In genomic region chr2:181537444-181538047, GRCm38 (mm10) we compare ENCODE assay signal across 9 mouse cellular contexts. TPM values are rescaled to one million over a fixed set of nuclear protein-coding genes. Genes with fewer than 3 reads are reported as not detected.
DNase-seq lines count a peak whose midpoint lies in the region; ATAC-seq and TF ChIP-seq lines count a peak whose summit lies in the region.
"Had no signal": no experiment of that assay in that cellular context is flagged by ENCODE, and none has a peak within 500 bp of the region (broad histone marks: within the 10 kb centered on the region; RNA-seq: fewer than 3 reads in every experiment).

No protein-coding gene starts in this region.

- H3K27ac ChIP-seq in liver, embryonic 14.5 days = peak overlapping the region; percentile 7; the same call in 1 of the 2 replicates

- no peak overlapping the region for H3K4me3 ChIP-seq in liver, embryonic 14.5 days (ENCODE audit: insufficient read depth in 1 of 2, low read depth in 2 of 2, low read length in 2 of 2)

- peak; percentile 31 for DNase-seq in cerebellum, adult 18-20 months
- DNase-seq in cerebellum, postnatal 36 days = no peak
- peak; percentile 17 to 33 for DNase-seq in heart, adult 9 months (ENCODE audit: low spot score in 2 of 2)
- DNase-seq in layer of hippocampus, adult 11-12 months (ENCODE audit: low spot score) = peak; percentile 62
- no peak for DNase-seq in liver, embryonic 14.5 days (ENCODE audit: low read depth in 3 of 3, low spot score in 3 of 3)
- DNase-seq in naive thymus-derived CD4-positive, alpha-beta T cell, adult 2 months (ENCODE audit: low read depth) = peak; percentile 20
- DNase-seq in Muller cell, postnatal 12 days (ENCODE audit: inconsistent ontology term) = no peak

- peaks cover 5 to 9% of the 10 kb centered on the region in 2 experiments; a peak in 3 of 4 replicates for H3K4me1 ChIP-seq in liver, embryonic 14.5 days (replicated peaks; ENCODE audit: control insufficient read depth in 2 of 2, insufficient read depth in 2 of 2, low read length in 1 of 2)

- WGBS in liver, embryonic 14.5 days (ENCODE audit: insufficient replicate concordance) = 52% methylated on average over 2 of the region's 2 CpGs

- TF ChIP-seq CTCF in liver, embryonic 14.5 days (IDR thresholded peaks at IDR 0.05; ENCODE audit: low read depth) = no peak

- ATAC-seq in common myeloid progenitor, adult 5-6 weeks (replicated peaks; ENCODE audit: low read depth, poor library complexity, severe bottlenecking) = peak; percentile 82
- ATAC-seq in liver, embryonic 14.5 days (ENCODE audit: insufficient read depth) = peak; percentile 56; the same call in 1 of the 2 replicates

- H3K36me3 ChIP-seq in liver, embryonic 14.5 days (replicated peaks; ENCODE audit: control insufficient read depth, insufficient read depth, low read depth) = peaks cover 3% of the 10 kb centered on the region

- no peaks in the 10 kb centered on the region for H3K27me3 ChIP-seq in liver, embryonic 14.5 days (ENCODE audit: control insufficient read depth, insufficient read depth, low read length)

- TF ChIP-seq EP300 in liver, embryonic 14.5 days (IDR thresholded peaks at IDR 0.05; ENCODE audit: low read depth) = no peak

- no peaks in the 10 kb centered on the region for H3K9me3 ChIP-seq in liver, embryonic 14.5 days (ENCODE audit: control insufficient read depth, low read length)

- peak overlapping the region; percentile 2; the same call in 1 of the 2 replicates for H3K4me2 ChIP-seq in liver, embryonic 14.5 days (ENCODE audit: low read depth)

- no peak overlapping the region for H3K9ac ChIP-seq in liver, embryonic 14.5 days (replicated peaks)

RNA-seq across cellular contexts. Expression of gene Dnajc5, which starts 17.3 kb away (rescaled TPM):
- 30.1 and 31.7 TPM in 2 replicates for total RNA-seq in common myeloid progenitor, adult 5-6 weeks (2017)
- 12.5 and 13.9 TPM in 2 replicates for polyA plus RNA-seq in liver, embryonic 14.5 days (2012; rRNA removed)
- 20.0 and 23.7 TPM in 2 replicates for polyA plus RNA-seq in liver, embryonic 14.5 days (2014; fragmentation: Nextera tagmentation; extraction: Ambion mirVana)

RNA-seq across cellular contexts. Expression of gene Tpd52l2, which starts 40.6 kb away (rescaled TPM):
- 148 and 155 TPM in 2 replicates for total RNA-seq in common myeloid progenitor, adult 5-6 weeks (2017)
- 19.6 and 36.1 TPM in 2 replicates for polyA plus RNA-seq in liver, embryonic 14.5 days (2012; rRNA removed)
- 78.3 and 80.5 TPM in 2 replicates for polyA plus RNA-seq in liver, embryonic 14.5 days (2014; fragmentation: Nextera tagmentation; extraction: Ambion mirVana)

RNA-seq across cellular contexts. Expression of gene Abhd16b, which starts 44.5 kb away (rescaled TPM):
- total RNA-seq in common myeloid progenitor, adult 5-6 weeks (2017) = not detected in 2 replicates
- polyA plus RNA-seq in liver, embryonic 14.5 days (2012; rRNA removed) = 0.01 TPM in 1 of 2 replicates, not detected in the other
- polyA plus RNA-seq in liver, embryonic 14.5 days (2014; fragmentation: Nextera tagmentation; extraction: Ambion mirVana) = not detected in 2 replicates
- polyA plus RNA-seq: C2C12 had no signal

RNA-seq across cellular contexts. Expression of gene Uckl1, which starts 47.1 kb away (rescaled TPM):
- total RNA-seq in common myeloid progenitor, adult 5-6 weeks (2017) = 50.7 and 75.4 TPM in 2 replicates
- 30.8 and 33.3 TPM in 2 replicates for polyA plus RNA-seq in liver, embryonic 14.5 days (2012; rRNA removed)
- polyA plus RNA-seq in liver, embryonic 14.5 days (2014; fragmentation: Nextera tagmentation; extraction: Ambion mirVana) = 18.7 and 21.6 TPM in 2 replicates

RNA-seq across cellular contexts. Expression of gene Prpf6, which starts 54.1 kb away (rescaled TPM):
- 79.0 and 94.9 TPM in 2 replicates for total RNA-seq in common myeloid progenitor, adult 5-6 weeks (2017)
- 9.5 and 15.7 TPM in 2 replicates for polyA plus RNA-seq in liver, embryonic 14.5 days (2012; rRNA removed)
- 22.3 and 25.9 TPM in 2 replicates for polyA plus RNA-seq in liver, embryonic 14.5 days (2014; fragmentation: Nextera tagmentation; extraction: Ambion mirVana)

Comparison
In these comparisons a context has a peak if more than half of its experiments do, and no peak if none do; other contexts are left out.
1. DNase-seq: peak in cerebellum, adult 18-20 months (2 of 2), heart, adult 9 months (2 of 2), layer of hippocampus, adult 11-12 months (single experiment) and naive thymus-derived CD4-positive, alpha-beta T cell, adult 2 months (single experiment); none in cerebellum, postnatal 36 days (0 of 2), liver, embryonic 14.5 days (0 of 3) and Muller cell, postnatal 12 days (single experiment).